Mouse (Mus musculus) gastrocnemius, adult 8-10 months (tissue): ENCODE data around the gene Adprhl2. TPM values are rescaled to one million over a fixed set of nuclear protein-coding genes. Genes with fewer than 3 reads are reported as not detected.
A peak's percentile ranks its signal among the peaks of the same experiment; 100 is the strongest.

ENCODE experiments used
- DNase-seq, 2 experiments: peaks; one replicate each; pipeline ENCODE4 v3.0.0; 2022; ENCODE audit warnings: low spot score in 2 of 2
- total RNA-seq, 4 experiments: library from RNA; stranded (reverse); gene quantifications; 2 replicates each; pipeline ENCODE4 v1.2.4; 2022

Gene Adprhl2
- total RNA-seq, 4 experiments from 2014 or later = 8.1 to 9.5 (median 9.0) TPM

- no peak for DNase-seq
These were observed 14.7 kb downstream of the Adprhl2 start for GRCm38 (mm10) chr4:126306827-126307226.

- no peak for DNase-seq
These were observed 15.4 kb downstream of the Adprhl2 start for GRCm38 (mm10) chr4:126306058-126306457.

DNA sequence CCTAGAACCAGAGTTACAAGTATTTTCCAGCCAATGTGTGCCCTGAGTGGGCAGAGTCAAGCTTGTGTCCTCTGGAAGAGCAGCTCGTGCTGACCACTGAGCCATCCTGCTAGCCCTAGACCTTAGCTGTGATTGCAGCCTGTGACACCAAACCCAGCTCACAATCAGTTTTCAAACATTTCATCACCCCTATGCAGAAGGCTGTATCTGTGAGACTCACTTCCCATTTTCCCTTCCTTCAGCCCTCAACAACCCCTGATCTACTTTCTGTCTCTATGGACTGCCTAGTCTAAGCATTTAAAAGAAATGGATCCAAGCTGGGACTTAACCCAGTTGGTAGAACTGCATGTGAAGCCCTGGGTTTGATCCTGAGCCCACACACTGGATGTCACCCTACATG is 16.1 kb downstream of the Adprhl2 start:
- no peak for DNase-seq

- no peak for DNase-seq
These were observed 17.6 kb downstream of the Adprhl2 start for GRCm38 (mm10) chr4:126303877-126304276.

GRCm38 (mm10) chr4:126301584-126302309 is 19.8 kb downstream of the Adprhl2 start:
- DNase-seq = no peak

GRCm38 (mm10) chr4:126300916-126301583 is 20.5 kb downstream of the Adprhl2 start:
- no peak for DNase-seq

GRCm38 (mm10) chr4:126296617-126297101 is 24.8 kb downstream of the Adprhl2 start:
- peak; percentile 54 to 68 for DNase-seq

GRCm38 (mm10) chr4:126295937-126296336 is 25.6 kb downstream of the Adprhl2 start:
- no peak for DNase-seq

DNA sequence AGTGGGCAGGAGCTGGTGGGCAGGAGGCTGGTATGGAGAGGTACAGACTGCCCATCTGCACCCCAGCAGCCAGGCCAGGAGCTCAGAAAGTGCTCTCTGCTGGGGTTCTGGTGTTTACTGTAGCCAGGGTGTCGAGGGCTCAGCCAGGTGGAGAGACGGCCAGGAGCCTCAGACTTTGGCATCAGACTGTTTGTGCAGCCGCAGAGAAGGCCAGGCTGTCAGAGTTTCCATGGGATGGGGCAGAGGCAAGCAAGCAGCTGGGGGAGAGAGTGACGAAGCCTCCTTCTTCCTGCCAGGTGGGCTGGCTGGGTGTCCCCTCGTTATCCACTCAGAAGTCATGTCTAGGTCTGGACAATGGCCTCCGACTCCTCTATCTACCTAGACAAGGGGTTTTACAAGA is 26.4 kb downstream of the Adprhl2 start:
- DNase-seq = no peak

DNA sequence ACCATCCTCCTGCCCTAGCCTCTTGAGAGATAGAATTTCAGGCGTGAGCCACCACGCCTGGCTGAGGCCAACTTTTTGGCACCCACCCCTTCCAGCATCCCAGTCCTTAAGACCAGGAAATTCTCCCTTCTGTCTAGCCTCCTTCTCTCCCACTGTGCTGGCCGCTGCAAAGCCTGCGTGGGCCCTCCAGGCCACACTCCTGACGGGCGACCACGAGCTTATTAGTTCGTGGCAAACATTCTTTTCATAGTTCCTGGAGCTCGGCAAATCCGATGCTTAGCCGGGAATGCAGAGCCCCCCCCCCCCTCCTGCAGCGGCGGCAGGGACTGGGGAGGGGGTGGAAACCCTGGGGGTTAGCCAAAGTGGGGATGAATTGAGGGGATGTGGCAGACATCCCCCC is 30.3 kb downstream of the Adprhl2 start:
- DNase-seq = no peak

GRCm38 (mm10) chr4:126290314-126290713 is 31.2 kb downstream of the Adprhl2 start:
- DNase-seq = no peak

DNA sequence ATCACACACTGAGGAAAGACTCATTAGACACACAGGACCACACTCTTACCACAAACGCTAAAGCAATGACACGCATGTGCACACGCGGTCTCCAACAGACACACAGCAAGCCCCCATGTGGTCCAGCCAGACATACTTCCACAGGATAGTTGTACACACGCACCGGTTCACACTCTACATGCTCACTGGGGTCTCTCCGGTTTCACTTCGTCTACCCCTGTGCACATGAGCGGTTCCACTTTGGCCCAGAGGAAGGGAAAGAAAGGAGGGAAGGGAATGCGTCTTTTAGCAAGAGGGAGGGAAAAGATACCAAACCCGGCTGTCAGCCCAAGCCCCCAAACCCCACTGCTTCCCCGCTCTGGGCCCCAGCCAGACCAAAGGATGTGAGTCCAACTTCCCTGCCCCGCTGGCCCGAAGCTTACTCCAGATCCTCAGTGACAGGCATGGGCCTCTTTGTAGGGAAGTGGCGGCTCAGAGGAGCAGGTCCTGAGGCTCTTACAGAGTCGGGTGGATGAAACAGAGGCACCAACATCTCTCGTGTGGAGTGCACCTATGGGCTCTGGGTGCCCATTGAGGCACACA is 33.3 kb downstream of the Adprhl2 start:
- DNase-seq = no peak

- DNase-seq = no peak
These were observed 34.1 kb downstream of the Adprhl2 start for GRCm38 (mm10) chr4:126287302-126287995.

DNA sequence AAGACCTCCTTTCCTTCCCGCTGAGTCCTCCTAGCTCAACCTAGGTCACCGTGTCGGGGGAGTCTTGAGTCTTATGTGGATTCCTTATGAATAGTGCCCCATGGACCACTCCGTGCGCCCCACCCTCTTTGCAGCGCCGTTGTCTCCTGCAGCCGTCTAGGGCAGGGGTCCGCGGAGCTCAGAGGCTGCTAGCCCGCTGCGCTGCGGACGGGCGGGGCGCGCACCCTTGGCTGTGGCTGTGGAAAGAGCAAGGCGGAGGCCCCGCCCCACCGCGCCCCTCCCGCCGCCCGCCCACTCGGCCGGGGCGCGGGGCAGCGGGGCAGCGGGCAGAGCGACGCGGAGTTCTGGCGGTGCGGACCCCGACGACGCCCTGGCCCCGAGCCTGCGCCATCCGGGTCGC is 35.0 kb downstream of the Adprhl2 start, which contains the start of gene Col8a2:
TSS of gene Col8a2 (plus strand) at position 302 of the 400 bp plus-strand sequence.
- DNase-seq = no peak

GRCm38 (mm10) chr4:126283582-126283981 is 37.9 kb downstream of the Adprhl2 start:
- no peak for DNase-seq

DNA sequence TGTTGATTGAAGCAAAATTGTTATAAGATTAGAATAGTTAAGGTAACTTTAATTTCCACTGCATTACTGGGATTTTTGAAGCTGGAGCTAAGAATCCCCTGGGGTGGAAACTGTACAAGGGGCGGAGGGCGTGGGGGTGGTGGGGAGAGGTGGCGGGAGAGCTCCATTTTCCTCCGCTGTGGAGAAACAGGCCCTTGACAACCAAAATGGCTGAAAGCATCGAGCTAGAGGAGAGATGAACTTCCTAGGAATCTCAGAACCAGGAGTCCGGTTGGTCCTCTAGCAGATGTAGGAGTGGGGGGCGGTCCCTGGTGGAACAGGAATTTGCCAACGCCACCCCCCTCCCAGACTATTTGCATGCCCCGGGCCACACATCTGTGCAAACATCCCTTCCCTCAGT is 39.8 kb downstream of the Adprhl2 start:
- no peak for DNase-seq

- no peak for DNase-seq
These were observed 42.5 kb downstream of the Adprhl2 start for GRCm38 (mm10) chr4:126278961-126279360.

- DNase-seq = no peak
These were observed 43.0 kb downstream of the Adprhl2 start for GRCm38 (mm10) chr4:126278565-126278915.

DNA sequence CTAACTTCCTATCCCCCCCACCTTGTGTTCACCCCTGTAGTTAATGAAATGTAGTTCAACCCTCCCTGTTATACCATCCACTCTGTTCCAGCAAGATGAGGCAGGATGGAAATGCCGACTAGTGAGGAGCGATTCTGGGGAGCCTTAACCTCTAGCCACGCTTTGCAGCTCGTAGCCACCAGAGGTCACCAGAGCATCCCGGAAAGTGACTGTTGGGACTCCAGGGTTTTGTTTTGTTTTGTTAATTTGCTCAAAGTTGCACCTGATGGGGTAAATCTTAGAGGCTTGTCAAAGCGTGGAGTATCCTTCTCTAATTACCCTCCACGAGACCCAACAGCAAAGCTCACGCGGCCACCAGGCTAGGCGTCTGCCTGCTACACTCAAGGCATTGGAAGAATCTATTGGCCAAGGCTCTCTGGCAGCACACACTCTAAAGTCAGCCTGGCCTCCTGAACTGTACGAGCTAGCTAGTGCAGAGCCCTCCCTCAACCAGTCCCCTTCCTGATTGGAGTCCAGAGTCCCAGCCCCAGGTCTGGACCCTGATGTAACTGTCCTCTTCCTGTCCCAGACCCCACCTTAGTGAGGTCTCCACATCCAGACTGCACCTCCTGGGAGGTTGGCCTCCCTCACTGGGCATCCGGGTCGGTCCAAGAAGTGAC is 43.5 kb downstream of the Adprhl2 start:
- DNase-seq = peak in 1 of 2 experiments; percentile 33

DNA sequence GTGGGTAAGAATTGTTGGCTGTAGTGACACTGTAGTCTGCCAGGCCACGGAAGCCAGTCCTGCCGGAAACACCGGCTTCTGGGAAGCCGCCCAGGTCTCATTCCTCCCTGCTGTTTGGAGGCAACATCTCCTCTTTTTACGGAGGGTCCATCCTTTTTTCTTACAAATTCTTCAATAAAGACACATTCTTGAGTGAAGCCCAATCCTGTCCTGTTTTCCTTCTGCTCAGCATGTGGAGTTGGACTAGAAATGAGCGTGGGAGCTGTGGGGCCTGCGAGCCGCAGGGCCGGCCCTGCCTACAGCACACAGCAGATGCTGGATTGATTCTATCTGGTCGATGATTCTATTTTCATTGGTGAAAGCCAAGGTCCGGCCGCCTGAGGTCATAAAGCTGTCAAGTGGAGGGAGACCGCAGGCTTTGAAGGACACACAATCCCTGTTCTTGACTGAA is 45.8 kb downstream of the Adprhl2 start:
- no peak for DNase-seq

- no peak for DNase-seq
These were observed 46.4 kb downstream of the Adprhl2 start for GRCm38 (mm10) chr4:126275081-126275480.
